Mouse (Mus musculus) midbrain, embryonic 11.5 days (tissue): ENCODE results near the gene Trim3. TPM values are rescaled to one million over a fixed set of nuclear protein-coding genes. Genes with fewer than 3 reads are reported as not detected.

Source experiments
- ATAC-seq: fragments of 200-750 bp; cut with Nextera tagmentation; 2 replicates; pipeline ENCODE4 v1.8.0; 2017; ENCODE audit warnings: moderate TSS enrichment, moderate library complexity; ENCODE audit not compliant: low FRiP score
- DNase-seq: peaks from one replicate; pipeline ENCODE4 v3.0.0; 2015; ENCODE audit warnings: low spot score; ENCODE audit errors: missing footprints
- H3K27ac ChIP-seq: fragments of 300-500 bp; sonication (generic); 2 replicates; pipeline ENCODE4 v1.5.1; 2014; ENCODE audit warnings: low read depth, low read length
- H3K27me3 ChIP-seq: fragments of 300-500 bp; sonication (generic); 2 replicates; pipeline ENCODE4 v1.6.1; 2014; ENCODE audit warnings: mild to moderate bottlenecking, low read length, moderate library complexity, mixed read lengths; ENCODE audit not compliant: control insufficient read depth, insufficient read depth
- H3K36me3 ChIP-seq: fragments of 300-500 bp; sonication (generic); 2 replicates; pipeline ENCODE4 v1.6.1; 2014; ENCODE audit warnings: mild to moderate bottlenecking, low read length, moderate library complexity, mixed read lengths; ENCODE audit not compliant: control insufficient read depth, insufficient read depth
- H3K4me1 ChIP-seq: fragments of 300-500 bp; sonication (generic); 2 replicates; pipeline ENCODE4 v1.6.1; 2014; ENCODE audit warnings: low read length; ENCODE audit not compliant: control insufficient read depth, insufficient read depth
- H3K4me2 ChIP-seq: fragments of 300-500 bp; sonication (generic); 2 replicates; pipeline ENCODE4 v1.6.1; 2014; ENCODE audit warnings: mild to moderate bottlenecking, moderate library complexity
- H3K4me3 ChIP-seq: fragments of 300-500 bp; sonication (generic); 2 replicates; pipeline ENCODE4 v1.5.1; 2014; ENCODE audit warnings: low read depth, low read length
- H3K9ac ChIP-seq: fragments of 300-500 bp; sonication (generic); 2 replicates; pipeline ENCODE4 v1.6.1; 2014; ENCODE audit warnings: low read length
- H3K9me3 ChIP-seq: fragments of 300-500 bp; sonication (generic); 2 replicates; pipeline ENCODE4 v1.6.1; 2016; ENCODE audit warnings: low read length; ENCODE audit not compliant: control insufficient read depth
- whole genome bisulfite sequencing: fragments of 180-500 bp; shearing (Covaris S2); extraction: QIAGEN DNeasy Blood & Tissue Kit; methylation state at CpG from one replicate; pipeline ENCODE4 v1.1.7; 2014; 5-methylcytosine and 5-hydroxymethylcytosine counted together
- polyA plus RNA-seq: library from polyadenylated mRNA; unstranded; fragments of >200 nt; fragmentation: Nextera tagmentation; extraction: Ambion mirVana; gene quantifications from 2 replicates; pipeline ENCODE4 v1.2.1, GENCODE M21; 2014

Gene Trim3
- polyA plus RNA-seq, 1 experiment from 2014 or later: 23.8 TPM

- H3K36me3 ChIP-seq: peaks cover 16% of the 10 kb centered on the region
- WGBS: 96% methylated on average over 22 of the region's 22 CpGs
- H3K9ac ChIP-seq: no peak overlapping the region
- H3K27ac ChIP-seq: no peak overlapping the region
- H3K4me1 ChIP-seq: no peaks in the 10 kb centered on the region
- peak; percentile 18; the same call in 1 of the 2 replicates for ATAC-seq
- H3K4me3 ChIP-seq: no peak overlapping the region
- no peak overlapping the region for H3K4me2 ChIP-seq
- H3K27me3 ChIP-seq: no peaks in the 10 kb centered on the region
- H3K9me3 ChIP-seq: no peaks in the 10 kb centered on the region
- no peak for DNase-seq
Observed at GRCm38 (mm10) chr7:105617810-105618209, 15.6 kb downstream of the Trim3 start.

GRCm38 (mm10) chr7:105616561-105616960 lies 16.8 kb downstream of the Trim3 start:
- no peaks in the 10 kb centered on the region for H3K9me3 ChIP-seq
- no peak overlapping the region for H3K4me3 ChIP-seq
- H3K4me1 ChIP-seq: no peaks in the 10 kb centered on the region
- no peak overlapping the region for H3K9ac ChIP-seq
- H3K27ac ChIP-seq: no peak overlapping the region
- H3K27me3 ChIP-seq: no peaks in the 10 kb centered on the region
- 93% methylated on average over 6 of the region's 6 CpGs for WGBS
- ATAC-seq: no peak
- no peak for DNase-seq
- H3K36me3 ChIP-seq: peaks cover 19% of the 10 kb centered on the region
- no peak overlapping the region for H3K4me2 ChIP-seq

DNA sequence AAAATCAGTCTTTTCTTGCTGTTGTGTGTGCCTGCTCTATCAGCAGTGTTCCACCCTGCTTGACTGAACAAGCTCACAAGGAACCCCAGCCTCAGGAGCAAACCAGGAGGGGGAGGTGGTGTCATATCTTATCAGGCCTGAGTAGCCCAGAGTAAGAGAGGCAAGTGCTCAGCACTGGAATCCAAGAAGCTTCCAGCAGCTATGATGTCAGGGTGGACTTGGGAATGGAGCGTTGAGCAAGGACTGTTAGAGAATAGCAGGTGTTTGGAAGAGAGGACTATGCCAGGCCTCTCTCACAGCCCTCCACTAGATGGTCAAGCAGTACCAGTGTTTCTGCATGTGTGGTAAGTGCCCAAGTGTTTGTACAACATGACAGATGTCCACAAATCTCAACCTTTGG lies 17.7 kb downstream of the Trim3 start:
- H3K4me2 ChIP-seq: no peak overlapping the region
- WGBS: 78% methylated on average over 1 of the region's 1 CpGs
- no peaks in the 10 kb centered on the region for H3K27me3 ChIP-seq
- DNase-seq (no peak), ATAC-seq (no peak)
- no peaks in the 10 kb centered on the region for H3K4me1 ChIP-seq
- no peaks in the 10 kb centered on the region for H3K9me3 ChIP-seq
- H3K9ac ChIP-seq: no peak overlapping the region
- H3K4me3 ChIP-seq: no peak overlapping the region
- peaks cover 21% of the 10 kb centered on the region for H3K36me3 ChIP-seq
- H3K27ac ChIP-seq: no peak overlapping the region

DNA sequence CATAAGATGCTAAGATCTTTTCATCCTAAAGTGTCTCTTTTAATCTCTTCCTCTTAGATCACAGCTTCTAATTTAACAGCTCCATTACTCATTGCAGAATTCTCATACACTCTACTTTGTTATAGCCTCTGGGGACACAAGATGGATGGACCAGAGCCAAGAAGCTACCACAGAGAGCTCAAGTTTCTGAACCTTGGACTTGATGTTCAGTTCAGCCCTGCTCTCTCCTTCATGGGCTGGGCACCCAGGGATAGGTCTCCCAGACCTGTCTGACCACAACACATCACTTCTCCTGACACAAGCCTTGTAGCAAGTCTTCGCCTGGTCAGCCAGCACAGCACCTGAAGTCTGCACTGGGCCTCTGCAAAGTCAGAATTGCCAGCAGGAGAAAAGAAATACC lies 19.0 kb downstream of the Trim3 start:
- DNase-seq (no peak), ATAC-seq (no peak)
- Histone ChIP-seq H3K27me3 (no peaks in the 10 kb centered on the region), H3K4me1 (no peaks in the 10 kb centered on the region), H3K9ac (no peak overlapping the region), H3K9me3 (no peaks in the 10 kb centered on the region), H3K36me3 (peaks cover 19% of the 10 kb centered on the region), H3K4me2 (no peak overlapping the region), H3K4me3 (no peak overlapping the region), H3K27ac (no peak overlapping the region)
- WGBS: 87% methylated on average over 1 of the region's 1 CpGs

DNA sequence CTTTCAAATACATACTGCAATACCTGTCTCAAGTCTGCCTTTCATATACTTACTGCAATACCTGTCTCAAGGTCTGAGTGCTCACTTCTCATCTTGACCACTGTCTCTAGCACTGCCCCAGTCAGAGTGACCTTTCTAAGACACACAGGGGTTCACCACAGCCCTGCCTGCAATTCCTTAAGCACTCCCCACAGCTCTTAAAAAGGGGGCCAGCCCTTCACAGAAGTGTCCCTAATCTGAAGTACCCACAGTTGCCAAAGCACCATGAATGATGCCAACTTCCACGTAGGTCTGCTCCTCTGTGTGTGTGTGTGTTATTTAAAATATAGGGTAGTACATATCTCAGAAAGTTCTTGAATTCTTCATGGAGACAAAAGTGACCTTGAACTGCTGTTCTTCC lies 21.6 kb downstream of the Trim3 start:
- Histone ChIP-seq H3K4me3 (no peak overlapping the region), H3K27ac (no peak overlapping the region), H3K4me1 (no peaks in the 10 kb centered on the region), H3K9me3 (no peaks in the 10 kb centered on the region), H3K4me2 (no peak overlapping the region), H3K9ac (no peak overlapping the region), H3K36me3 (peaks cover 8% of the 10 kb centered on the region), H3K27me3 (no peaks in the 10 kb centered on the region)
- no peak for DNase-seq
- WGBS: 100% methylated on average over 1 of the region's 1 CpGs
- ATAC-seq: no peak

DNA sequence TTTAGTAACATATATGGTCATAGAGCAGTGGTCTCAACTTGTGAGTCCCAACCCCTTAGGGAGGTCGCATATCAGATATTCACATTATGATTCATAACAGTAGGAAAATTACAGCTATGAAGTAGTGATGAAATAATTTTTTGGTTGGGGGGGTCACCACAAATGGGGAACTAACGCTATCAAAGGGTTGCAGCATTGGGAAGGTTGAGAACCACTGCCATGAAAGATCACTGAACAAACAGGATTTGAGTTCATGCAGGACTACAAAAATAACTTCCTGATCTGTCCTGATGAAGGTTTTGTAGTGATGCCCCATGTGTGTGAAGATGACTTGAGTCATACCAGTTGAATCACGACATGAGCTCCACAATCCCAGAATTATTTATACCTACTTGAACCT lies 24.9 kb downstream of the Trim3 start:
- ATAC-seq (no peak), DNase-seq (no peak)
- H3K27ac ChIP-seq: no peak overlapping the region

GRCm38 (mm10) chr7:105602860-105603623 lies 30.3 kb downstream of the Trim3 start:
- no peaks in the 10 kb centered on the region for H3K4me1 ChIP-seq
- no peaks in the 10 kb centered on the region for H3K9me3 ChIP-seq
- no peak overlapping the region for H3K27ac ChIP-seq
- no peaks in the 10 kb centered on the region for H3K27me3 ChIP-seq
- WGBS: 34% methylated on average over 9 of the region's 9 CpGs
- H3K4me3 ChIP-seq: no peak overlapping the region
- H3K9ac ChIP-seq: no peak overlapping the region
- ATAC-seq (peak; percentile 83), DNase-seq (peak; percentile 88)
- no peak overlapping the region for H3K4me2 ChIP-seq
- H3K36me3 ChIP-seq: no peaks in the 10 kb centered on the region

More for the DNA sequence above, 24.9 kb downstream of the Trim3 start:
- peaks cover 7% of the 10 kb centered on the region for H3K36me3 ChIP-seq
- 89% methylated on average over 3 of the region's 3 CpGs for WGBS
- H3K4me2 ChIP-seq: no peak overlapping the region
- no peaks in the 10 kb centered on the region for H3K4me1 ChIP-seq
- no peaks in the 10 kb centered on the region for H3K9me3 ChIP-seq
- no peak overlapping the region for H3K4me3 ChIP-seq
- H3K9ac ChIP-seq: no peak overlapping the region
- no peaks in the 10 kb centered on the region for H3K27me3 ChIP-seq

DNA sequence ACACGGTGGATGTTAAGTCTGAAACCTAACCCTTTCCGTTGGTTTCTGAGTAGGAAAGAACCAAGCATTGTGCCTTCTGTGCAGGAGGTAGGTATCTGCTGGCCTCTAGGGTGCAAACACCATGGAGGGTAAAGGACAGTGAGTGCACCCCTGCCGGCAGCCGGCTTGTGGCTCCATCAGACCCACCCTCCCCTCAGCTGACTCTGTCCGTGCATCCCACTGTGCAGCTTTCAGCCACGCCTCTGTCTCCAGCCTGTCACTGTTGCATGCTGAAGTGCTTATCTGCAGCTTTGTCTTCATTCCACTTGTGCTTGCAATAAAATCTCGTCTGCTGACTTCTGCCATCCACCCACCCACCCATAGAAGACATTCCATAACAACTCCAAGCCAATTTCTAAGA lies 43.3 kb downstream of the Trim3 start:
- no peak overlapping the region for H3K27ac ChIP-seq
- ATAC-seq: 0 out of 2 replicates have a peak, but pooled peaks have one; percentile 38
- no peaks in the 10 kb centered on the region for H3K36me3 ChIP-seq
- no peaks in the 10 kb centered on the region for H3K4me1 ChIP-seq
- WGBS: 15% methylated on average over 7 of the region's 7 CpGs
- no peak overlapping the region for H3K9ac ChIP-seq
- no peaks in the 10 kb centered on the region for H3K27me3 ChIP-seq
- H3K4me3 ChIP-seq: no peak overlapping the region
- peak; percentile 51 for DNase-seq
- no peak overlapping the region for H3K4me2 ChIP-seq
- H3K9me3 ChIP-seq: no peaks in the 10 kb centered on the region

DNA sequence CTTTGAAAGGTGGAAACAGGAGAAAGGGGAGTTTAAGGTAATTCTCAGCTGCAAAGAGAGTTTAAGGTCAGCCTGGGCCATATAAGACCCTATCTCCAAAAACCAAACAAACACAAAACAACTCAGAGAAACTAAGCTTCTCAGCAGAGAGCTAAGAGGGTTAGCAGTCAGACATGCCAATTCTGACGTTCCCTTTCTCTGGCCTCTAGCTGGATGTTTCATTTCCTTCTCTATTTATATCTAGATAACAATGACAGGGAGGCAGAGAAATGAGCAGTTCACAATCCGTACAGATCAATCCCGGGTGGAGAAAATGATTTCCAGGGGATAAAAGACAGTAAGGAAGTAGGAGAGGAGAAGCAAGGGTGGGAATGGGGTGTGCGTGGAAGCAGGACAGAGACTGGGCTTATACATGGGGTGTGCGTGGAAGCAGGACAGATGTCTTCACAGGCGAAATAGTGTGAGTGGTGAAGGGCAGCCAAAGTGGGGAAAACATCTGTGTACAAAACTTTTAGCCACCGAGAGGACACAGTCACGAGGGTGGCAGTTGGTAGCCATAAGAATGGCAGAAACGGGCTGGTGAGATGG lies 45.0 kb downstream of the Trim3 start:
- WGBS: 77% methylated on average over 9 of the region's 9 CpGs
- no peaks in the 10 kb centered on the region for H3K9me3 ChIP-seq
- no peaks in the 10 kb centered on the region for H3K36me3 ChIP-seq
- ATAC-seq (no peak), DNase-seq (peak; percentile 44)
- H3K9ac ChIP-seq: no peak overlapping the region
- no peak overlapping the region for H3K27ac ChIP-seq
- no peak overlapping the region for H3K4me2 ChIP-seq
- H3K27me3 ChIP-seq: no peaks in the 10 kb centered on the region
- no peak overlapping the region for H3K4me3 ChIP-seq
- H3K4me1 ChIP-seq: no peaks in the 10 kb centered on the region
